Mouse (Mus musculus) cortical plate, adult 2 months (tissue): Measurements from ENCODE around the gene Rbm3.

Source experiments
- CTCF ChIP-seq: fragments of 200-500 bp; IDR thresholded peaks from 2 replicates; pipeline ENCODE4 v1.5.1; 2011; ENCODE audit warnings: mild to moderate bottlenecking, control low read depth, low read length; ENCODE audit not compliant: insufficient read depth; ENCODE audit errors: extremely low read depth
- POLR2A ChIP-seq: fragments of 200-500 bp; IDR thresholded peaks from 2 replicates; pipeline ENCODE4 v1.6.1; 2011; ENCODE audit warnings: mild to moderate bottlenecking, low read length, control low read depth; ENCODE audit not compliant: insufficient read depth; ENCODE audit errors: extremely low read depth

DNA sequence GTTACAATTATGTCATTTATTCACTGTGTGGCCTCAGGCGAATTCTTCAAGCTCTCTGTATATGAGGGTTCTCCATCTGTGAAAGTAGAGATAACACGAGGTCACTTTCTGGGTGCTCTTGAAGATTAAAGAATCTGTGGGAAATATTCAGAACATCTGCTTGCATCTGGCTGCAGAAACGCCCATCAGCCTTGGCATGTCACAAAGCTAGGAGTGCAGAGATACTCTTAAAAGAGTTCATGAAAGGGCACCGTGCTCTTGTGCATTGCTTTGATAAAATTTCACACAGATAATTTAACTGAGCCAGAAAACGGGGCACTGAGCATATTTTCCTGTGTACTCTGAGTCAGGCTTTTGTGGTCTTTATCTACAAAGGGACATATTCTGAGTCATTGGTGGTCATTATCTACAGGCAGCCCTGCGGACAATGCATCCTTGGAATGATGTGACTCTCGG is 43.4 kb downstream of the Rbm3 start:
- TF ChIP-seq CTCF (no peak), POLR2A (no peak)
